Mouse (Mus musculus) kidney, postnatal 4 days (tissue): ENCODE data around the gene Cct8l1.

ENCODE experiments used
- DNase-seq, 2 experiments: peaks; one replicate each; pipeline ENCODE4 v3.0.0; 2021; ENCODE audit warnings: mixed read lengths in 2 of 2

The Cct8l1 gene

GRCm38 (mm10) chr5:25532256-25533147, 16.6 kb downstream of the Cct8l1 start:
- peak in 1 of 2 experiments; percentile 7 for DNase-seq

GRCm38 (mm10) chr5:25533298-25533697, 17.4 kb downstream of the Cct8l1 start:
- no peak for DNase-seq

GRCm38 (mm10) chr5:25535566-25535965, 19.7 kb downstream of the Cct8l1 start:
- DNase-seq, result no peak

- no peak for DNase-seq
These were observed 20.6 kb downstream of the Cct8l1 start for GRCm38 (mm10) chr5:25536451-25536850.

GRCm38 (mm10) chr5:25536921-25537409, 21.1 kb downstream of the Cct8l1 start:
- DNase-seq, result no peak

GRCm38 (mm10) chr5:25540412-25540811, 24.5 kb downstream of the Cct8l1 start:
- no peak for DNase-seq

GRCm38 (mm10) chr5:25540921-25541320, 25.1 kb downstream of the Cct8l1 start:
- no peak for DNase-seq

- DNase-seq, result no peak
These were observed 25.8 kb downstream of the Cct8l1 start for GRCm38 (mm10) chr5:25541661-25542060.

- DNase-seq, result no peak
These were observed 28.2 kb downstream of the Cct8l1 start for GRCm38 (mm10) chr5:25544061-25544460.

GRCm38 (mm10) chr5:25544566-25544965, 28.7 kb downstream of the Cct8l1 start:
- DNase-seq, result no peak

- no peak for DNase-seq
These were observed 31.0 kb downstream of the Cct8l1 start for GRCm38 (mm10) chr5:25546912-25547311.

- no peak for DNase-seq
These were observed 35.0 kb downstream of the Cct8l1 start for GRCm38 (mm10) chr5:25550912-25551311.

- no peak for DNase-seq
These were observed 38.3 kb downstream of the Cct8l1 start for GRCm38 (mm10) chr5:25554210-25554609.

GRCm38 (mm10) chr5:25554689-25555088, 38.8 kb downstream of the Cct8l1 start:
- no peak for DNase-seq

GRCm38 (mm10) chr5:25555684-25556083, 39.8 kb downstream of the Cct8l1 start:
- DNase-seq, result no peak

- DNase-seq, result no peak
These were observed 40.5 kb downstream of the Cct8l1 start for GRCm38 (mm10) chr5:25556363-25556762.
